Mouse (Mus musculus): ENCODE measurements around the gene Gm12790. TPM values are rescaled to one million over a fixed set of nuclear protein-coding genes. Genes with fewer than 3 reads are reported as not detected.

Gene Gm12790
- polyA plus RNA-seq (2012; ENCODE audit: low replicate concordance): not detected in 2 replicates

DNA sequence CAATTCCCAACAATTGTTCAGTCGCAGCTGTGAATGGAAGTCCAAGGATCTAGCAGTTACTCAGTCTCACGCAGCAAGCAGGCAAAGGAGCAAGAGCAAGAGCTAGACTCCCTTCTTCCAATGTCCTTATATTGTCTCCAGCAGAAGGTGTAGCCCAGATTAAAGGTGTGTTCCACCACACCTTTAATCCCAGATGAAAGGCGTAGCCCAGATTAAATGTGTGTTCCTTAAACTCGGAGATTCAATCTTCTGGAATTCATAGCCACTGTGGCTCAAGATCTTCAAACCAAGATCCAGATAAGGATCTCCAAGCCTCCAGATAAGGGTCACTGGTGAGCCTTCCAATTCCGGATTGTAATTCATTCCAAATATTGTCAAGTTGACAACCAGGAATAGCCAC is at the start of gene Gm12790:
Gene Gm12790, minus strand, starts transcription at position 101 of the 400 bp plus-strand sequence.

DNA sequence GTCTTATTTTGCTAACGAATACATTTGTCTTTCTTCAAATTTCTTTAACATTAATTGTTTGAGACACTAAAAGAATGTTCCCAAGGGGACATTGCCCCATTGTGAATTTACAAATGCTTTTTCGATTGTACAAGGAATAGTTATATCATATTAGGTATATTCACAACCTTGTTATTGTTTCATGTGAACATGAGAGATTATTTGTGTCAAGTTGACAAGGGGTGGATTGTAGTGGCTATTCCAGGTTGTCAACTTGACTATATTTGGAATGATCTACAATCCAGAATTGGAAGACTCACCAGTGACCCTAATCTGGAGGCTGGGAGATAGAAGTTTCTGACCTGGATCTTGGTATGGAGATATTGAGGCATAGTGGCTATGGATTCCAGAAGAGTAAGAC is 5.5 kb upstream of the Gm12790 start, which contains the start of gene Gm12789:
Gene Gm12789, plus strand, starts transcription at position 301 of the 400 bp plus-strand sequence.

DNA sequence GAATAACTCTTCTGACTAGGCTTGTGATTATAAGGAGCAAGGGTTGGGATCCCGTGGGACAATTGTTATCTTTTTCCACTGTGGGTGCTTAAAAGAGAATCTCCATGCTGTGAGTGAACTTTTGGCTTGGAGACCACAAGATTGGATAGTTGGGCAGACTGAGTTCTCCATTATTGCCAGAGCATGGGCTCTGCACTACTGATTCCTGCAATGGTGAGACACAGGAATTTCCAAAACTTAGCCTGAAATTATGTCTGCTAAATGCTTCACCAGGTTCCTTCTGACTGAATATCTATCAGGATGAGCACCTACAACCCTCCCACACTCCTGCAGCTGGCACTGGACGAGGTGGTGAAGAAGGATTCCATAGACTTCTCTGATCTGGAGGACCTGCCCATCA is 40.7 kb downstream of the Gm12790 start, which contains the start of gene Gm12794:
Gene Gm12794, plus strand, starts transcription at position 301 of the 400 bp plus-strand sequence.

Other genes with a start within 250 kb of the Gm12790 start
- not detected in 2 replicates for gene B020004J07Rik, start 137.0 kb downstream of the Gm12790 start, polyA plus RNA-seq (2012; ENCODE audit: low replicate concordance)
- not detected in 2 replicates for gene C130073F10Rik, start 87.3 kb downstream of the Gm12790 start, polyA plus RNA-seq (2012; ENCODE audit: low replicate concordance)
- gene Gm12800, start 71.9 kb downstream of the Gm12790 start, polyA plus RNA-seq (2012; ENCODE audit: low replicate concordance): not detected in 2 replicates
- gene Gm12794, start 40.6 kb downstream of the Gm12790 start, polyA plus RNA-seq (2012; ENCODE audit: low replicate concordance): not detected in 2 replicates
- gene Gm12789, start 5.6 kb upstream of the Gm12790 start, polyA plus RNA-seq (2012; ENCODE audit: low replicate concordance): not detected in 2 replicates
- 20.4 and 21.9 TPM in 2 replicates for gene Pde4b, start 106.5 kb upstream of the Gm12790 start, polyA plus RNA-seq (2012; ENCODE audit: low replicate concordance)